Mouse (Mus musculus) midbrain, embryonic 14.5 days (tissue): ENCODE data around the gene Cyp2c40. TPM values are rescaled to one million over a fixed set of nuclear protein-coding genes. Genes with fewer than 3 reads are reported as not detected.

Source experiments
- polyA plus RNA-seq: library from polyadenylated mRNA; unstranded; fragments of >200 nt; fragmentation: Nextera tagmentation; extraction: Ambion mirVana; gene quantifications from 2 replicates; pipeline ENCODE4 v1.2.1, GENCODE M21; 2014

Cyp2c40 gene
- polyA plus RNA-seq, 1 experiment from 2014 or later, result not detected

Other genes starting within 250 kb of the Cyp2c40 start
- gene Cyp2c67, start 163.8 kb downstream of the Cyp2c40 start, polyA plus RNA-seq, result not detected in 2 replicates
- not detected in 2 replicates for gene Cyp2c68, start 71.8 kb downstream of the Cyp2c40 start, polyA plus RNA-seq
- not detected in 2 replicates for gene Cyp2c69, start 74.0 kb upstream of the Cyp2c40 start, polyA plus RNA-seq
- gene Cyp2c37, start 179.6 kb upstream of the Cyp2c40 start, polyA plus RNA-seq, result not detected in 2 replicates